In the genomic region with DNA sequence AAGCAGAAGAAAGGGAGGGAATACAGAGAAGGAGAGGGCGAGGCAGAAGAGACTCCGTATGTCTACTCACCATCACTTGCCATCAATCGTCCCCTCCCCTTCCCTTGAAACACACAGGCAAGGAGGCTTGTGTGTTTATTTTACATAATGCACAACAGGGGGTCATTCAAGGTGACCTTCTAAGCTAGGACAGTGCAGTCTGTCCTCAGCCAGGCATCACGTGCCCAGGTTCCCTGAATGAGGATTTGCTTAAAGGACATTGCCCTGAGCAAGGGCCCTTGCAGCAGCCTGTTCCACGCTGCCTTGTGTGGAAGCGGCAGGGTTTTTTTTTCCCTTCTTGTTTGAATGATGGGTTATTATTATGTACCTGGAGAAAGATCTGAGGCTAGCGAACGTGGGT, we compare ENCODE assay signal across 20 mouse cellular contexts.
"Had no signal": no experiment of that assay in that cellular context is flagged by ENCODE, and none has a peak within 500 bp of the region (broad histone marks: within the 10 kb centered on the region; RNA-seq: fewer than 3 reads in every experiment).

No protein-coding gene starts in this region.

- H3K9ac ChIP-seq: liver, embryonic 13.5 days; neural tube, embryonic 12.5 days; neural tube, embryonic 15.5 days had no signal

- DNase-seq: kidney, adult 11 months; layer of hippocampus, adult 9-11 months; layer of hippocampus, postnatal 36 days; liver, embryonic 13.5 days; lung, adult 2 months; lung, postnatal 14 days; lung, postnatal 4 days; midbrain, embryonic 14.5 days; right cerebral cortex, adult 18-20 months; right cerebral cortex, postnatal 14 days; right cerebral cortex, postnatal 4 days; thymus, adult 2 months; thymus, postnatal 14 days; thymus, postnatal 4 days had no signal

- H3K4me1 ChIP-seq: liver, embryonic 13.5 days; neural tube, embryonic 12.5 days; neural tube, embryonic 15.5 days had no signal

- H3K36me3 ChIP-seq: liver, embryonic 13.5 days; neural tube, embryonic 12.5 days; neural tube, embryonic 15.5 days had no signal

- H3K4me2 ChIP-seq: liver, embryonic 13.5 days; neural tube, embryonic 12.5 days; neural tube, embryonic 15.5 days had no signal

- H3K27ac ChIP-seq: kidney, postnatal 0 days; layer of hippocampus, adult 2 months; left cerebral cortex, adult 2 months; liver, embryonic 13.5 days; neural tube, embryonic 12.5 days; neural tube, embryonic 15.5 days; stomach, postnatal 0 days had no signal

- H3K27me3 ChIP-seq: liver, embryonic 13.5 days; neural tube, embryonic 12.5 days; neural tube, embryonic 15.5 days had no signal

- H3K9me3 ChIP-seq: liver, embryonic 13.5 days; neural tube, embryonic 12.5 days; neural tube, embryonic 15.5 days had no signal

- H3K4me3 ChIP-seq: layer of hippocampus, adult 2 months; left cerebral cortex, adult 2 months; liver, embryonic 13.5 days; neural tube, embryonic 12.5 days; neural tube, embryonic 15.5 days had no signal
